Comparison of ENCODE assay signal across 14 mouse cellular contexts in genomic region chr13:15146167-15146566, GRCm38 (mm10).
"Had no signal": no experiment of that assay in that cellular context is flagged by ENCODE, and none has a peak within 500 bp of the region (broad histone marks: within the 10 kb centered on the region; RNA-seq: fewer than 3 reads in every experiment).

No protein-coding gene starts in this region.

- H3K9ac ChIP-seq: kidney, embryonic 15.5 days; liver, embryonic 13.5 days; neural tube, embryonic 13.5 days had no signal

- H3K36me3 ChIP-seq: kidney, embryonic 15.5 days; liver, embryonic 13.5 days; neural tube, embryonic 13.5 days had no signal

- H3K4me1 ChIP-seq: kidney, embryonic 15.5 days; liver, embryonic 13.5 days; neural tube, embryonic 13.5 days had no signal

- H3K4me3 ChIP-seq: kidney, embryonic 15.5 days; left cerebral cortex, adult 2 months; liver, embryonic 13.5 days; neural tube, embryonic 13.5 days had no signal

- H3K27me3 ChIP-seq: kidney, embryonic 15.5 days; liver, embryonic 13.5 days; neural tube, embryonic 13.5 days had no signal

- DNase-seq: kidney, adult 11 months; kidney, adult 8-10 months; kidney, postnatal 10 days; kidney, postnatal 36 days; layer of hippocampus, postnatal 36 days; liver, embryonic 13.5 days; lung, adult 2 months; lung, postnatal 14 days; lung, postnatal 4 days; thymus, adult 18-20 months; thymus, postnatal 36 days had no signal

- H3K27ac ChIP-seq: kidney, embryonic 15.5 days; left cerebral cortex, adult 2 months; liver, embryonic 13.5 days; neural tube, embryonic 13.5 days had no signal

- H3K4me2 ChIP-seq: kidney, embryonic 15.5 days; liver, embryonic 13.5 days; neural tube, embryonic 13.5 days had no signal

- H3K9me3 ChIP-seq: kidney, embryonic 15.5 days; liver, embryonic 13.5 days; neural tube, embryonic 13.5 days had no signal
